Mouse (Mus musculus): ENCODE measurements around the gene Thra.

The Thra gene

DNA sequence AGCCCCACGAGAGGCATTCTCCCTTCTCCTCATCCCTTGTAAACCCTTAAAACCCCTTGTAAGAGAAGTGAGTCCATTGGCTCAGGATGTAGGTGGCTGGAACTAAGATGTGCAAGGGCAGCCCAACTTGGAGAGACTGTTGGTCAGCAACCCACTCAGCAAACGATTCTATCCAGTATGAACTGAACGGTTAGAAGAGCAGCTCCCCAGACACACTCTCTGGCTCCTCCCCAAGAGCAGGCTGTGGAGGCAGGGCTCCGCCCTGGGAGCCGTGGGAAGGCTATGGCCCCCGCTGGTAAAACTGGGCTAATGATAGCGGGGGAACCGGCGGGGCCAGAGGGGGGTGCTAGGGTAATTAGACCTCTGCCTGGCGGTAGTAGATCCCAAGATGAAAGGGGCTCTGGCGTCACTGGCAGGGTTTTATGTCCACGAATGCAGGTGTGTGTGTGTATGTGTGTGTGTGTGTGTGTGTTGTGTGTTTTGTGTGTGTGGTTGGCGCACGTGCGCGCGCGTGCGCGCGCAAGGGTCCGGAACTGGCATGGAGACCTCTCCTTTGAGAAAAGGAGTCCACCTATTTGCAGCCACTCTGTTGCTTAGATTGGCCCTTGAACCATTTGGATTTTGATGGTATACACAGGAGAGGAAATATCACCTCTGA lies at the start of gene Thra:
Gene Thra (plus strand): TSS at position 246 of the 658 bp plus-strand sequence.
- DNase-seq (ENCODE audit: low read depth, low spot score): no peak

DNA sequence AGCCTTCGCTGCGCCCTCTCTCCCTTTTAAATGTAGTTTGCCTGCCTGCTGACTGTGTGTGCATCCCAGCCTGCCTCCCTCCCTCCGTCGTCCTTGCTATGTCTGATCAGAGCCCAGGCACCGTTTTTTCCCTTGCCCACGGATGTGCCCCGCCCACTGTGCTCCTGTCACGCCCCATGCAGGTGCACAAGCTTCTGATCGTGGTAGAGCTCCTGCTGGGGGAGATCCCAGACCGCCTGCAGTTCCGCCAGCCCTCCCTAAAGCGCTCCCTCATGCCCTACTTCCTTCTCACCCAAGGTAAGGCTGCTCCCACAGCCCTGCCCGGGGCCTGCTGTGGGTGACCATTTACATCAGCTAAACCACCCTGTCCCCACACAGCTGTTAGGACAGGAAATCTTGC lies 47.2 kb upstream of the Thra start:
- no peak for DNase-seq (ENCODE audit: low read depth, low spot score)

- no peak for DNase-seq (ENCODE audit: low read depth, low spot score)
Observed at GRCm38 (mm10) chr11:98693746-98694145, 46.7 kb upstream of the Thra start.

GRCm38 (mm10) chr11:98694301-98694700 lies 46.1 kb upstream of the Thra start:
- DNase-seq (ENCODE audit: low read depth, low spot score): no peak

DNA sequence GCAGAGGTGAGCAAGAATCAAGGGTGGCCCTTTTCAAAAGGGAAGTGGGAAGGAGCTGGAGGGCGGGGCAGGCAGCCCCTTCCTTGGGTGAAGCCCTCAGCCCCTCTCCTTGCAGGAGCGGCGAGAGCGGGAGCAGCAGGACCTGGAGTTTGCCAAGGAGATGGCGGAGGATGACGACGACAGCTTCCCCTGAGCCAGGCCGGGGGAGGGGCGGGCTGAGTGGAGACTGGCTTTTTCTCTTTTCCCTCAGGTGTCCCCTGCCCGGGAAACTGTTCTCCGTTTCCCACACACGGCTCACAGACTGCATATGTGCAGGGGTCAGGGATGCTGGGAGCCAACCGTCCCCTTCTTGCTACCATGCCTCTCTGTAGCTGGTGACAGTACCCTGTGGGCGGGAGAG lies 45.0 kb upstream of the Thra start:
- DNase-seq (ENCODE audit: low read depth, low spot score): no peak

DNA sequence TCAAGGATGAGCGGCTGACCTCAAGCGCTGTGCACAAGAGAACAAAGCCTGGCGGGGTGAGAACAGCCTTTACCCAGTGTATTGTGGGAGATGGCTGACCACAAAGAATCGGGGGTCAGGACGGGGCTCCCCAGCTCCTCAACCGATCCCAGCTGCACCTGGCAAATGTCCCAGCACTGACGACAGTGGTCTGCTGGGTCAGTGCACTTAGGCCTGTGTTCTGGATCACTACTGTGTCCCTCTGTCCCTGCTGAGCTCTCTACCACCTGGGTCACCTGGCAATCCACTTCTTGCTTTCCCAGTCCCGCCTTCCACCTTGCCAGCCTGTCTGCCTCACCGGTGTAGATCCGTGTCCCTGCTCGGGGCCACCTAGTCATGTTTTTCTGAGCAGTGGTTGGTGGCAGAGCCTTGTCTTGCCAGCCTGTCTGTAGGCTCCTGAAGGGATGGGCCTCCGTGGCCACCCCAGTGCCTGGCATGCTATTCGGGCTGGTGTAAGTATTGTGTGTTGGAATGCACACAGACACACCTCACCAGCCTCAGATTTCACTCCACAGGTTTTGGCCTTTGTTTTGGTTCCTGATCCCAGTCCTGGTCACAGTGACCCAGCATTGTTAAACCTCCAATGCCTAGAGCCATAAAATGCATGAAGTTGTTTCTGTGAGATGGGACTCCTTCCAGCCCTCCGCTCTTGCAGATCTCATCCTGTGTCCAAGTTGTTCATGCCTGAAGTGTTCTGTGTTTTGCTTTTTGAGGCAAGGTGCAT lies 43.8 kb upstream of the Thra start:
- DNase-seq (ENCODE audit: low read depth, low spot score): no peak

GRCm38 (mm10) chr11:98697225-98697624 lies 43.2 kb upstream of the Thra start:
- DNase-seq (ENCODE audit: low read depth, low spot score): no peak

GRCm38 (mm10) chr11:98698849-98699640 lies 41.4 kb upstream of the Thra start:
- DNase-seq (ENCODE audit: low read depth, low spot score): no peak

- DNase-seq (ENCODE audit: low read depth, low spot score): peak; percentile 66
Observed at GRCm38 (mm10) chr11:98699911-98700310, 40.5 kb upstream of the Thra start.

DNA sequence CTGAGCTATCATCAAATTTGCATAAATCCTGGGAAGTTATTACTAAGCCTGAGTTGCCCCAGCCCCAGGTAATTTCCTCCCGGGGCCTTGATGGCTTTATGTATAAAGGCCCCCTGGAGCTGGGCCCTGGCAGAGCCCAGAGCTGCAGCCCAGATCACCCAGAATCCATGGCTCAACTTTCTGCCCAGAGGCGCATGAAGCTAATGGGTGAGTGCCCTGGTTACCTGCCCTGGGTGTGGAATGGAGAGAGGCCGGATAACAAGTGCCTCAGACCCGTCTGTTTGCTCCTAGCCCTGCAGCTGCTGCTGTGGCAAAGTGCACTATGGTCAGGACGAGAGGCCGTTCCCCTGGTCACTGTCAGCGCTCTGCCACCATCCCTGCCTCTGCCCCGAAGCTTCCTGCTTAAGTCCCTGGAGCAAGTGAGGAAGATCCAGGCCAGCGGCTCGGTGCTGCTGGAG lies 39.2 kb upstream of the Thra start, which contains the start of gene Csf3:
Gene Csf3 (plus strand): TSS at position 51 of the 458 bp plus-strand sequence.
- no peak for DNase-seq (ENCODE audit: low read depth, low spot score)

DNA sequence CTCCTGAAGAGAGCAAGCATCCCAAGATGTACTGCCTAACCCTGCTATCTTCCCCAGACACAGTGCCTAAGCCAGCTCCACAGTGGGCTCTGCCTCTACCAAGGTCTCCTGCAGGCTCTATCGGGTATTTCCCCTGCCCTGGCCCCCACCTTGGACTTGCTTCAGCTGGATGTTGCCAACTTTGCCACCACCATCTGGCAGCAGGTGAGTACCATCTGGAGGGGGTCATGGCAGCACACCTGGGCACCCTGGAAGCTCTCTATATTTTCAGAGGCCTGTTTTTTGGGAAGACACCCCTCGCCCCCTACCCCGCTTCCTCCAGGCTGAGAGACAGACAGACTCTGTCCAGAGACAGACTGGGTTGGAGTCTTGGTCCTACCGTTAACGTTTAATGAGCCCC lies 38.1 kb upstream of the Thra start:
- no peak for DNase-seq (ENCODE audit: low read depth, low spot score)

DNA sequence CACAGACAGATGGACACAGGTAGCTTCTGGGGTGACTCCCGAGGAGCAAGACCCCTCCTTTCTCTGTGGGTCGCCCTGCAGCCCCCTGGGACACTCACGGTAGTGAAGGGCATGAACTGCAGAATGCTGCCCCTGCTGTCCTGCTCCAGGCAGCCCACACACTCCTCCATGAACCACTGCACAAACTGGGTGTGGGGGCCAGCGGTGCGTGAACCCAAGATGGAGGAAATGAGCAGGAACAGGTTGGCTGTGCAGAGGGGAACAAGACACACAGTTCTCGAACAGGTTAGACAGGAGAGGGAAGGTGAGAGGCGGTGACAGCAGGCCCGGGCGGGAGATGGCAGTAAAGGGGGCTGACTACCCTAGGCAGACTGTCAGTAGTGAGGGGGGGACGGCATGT lies 35.4 kb upstream of the Thra start:
- no peak for DNase-seq (ENCODE audit: low read depth, low spot score)

- no peak for DNase-seq (ENCODE audit: low read depth, low spot score)
Observed at GRCm38 (mm10) chr11:98707401-98708281, 32.8 kb upstream of the Thra start.

- no peak for DNase-seq (ENCODE audit: low read depth, low spot score)
Observed at GRCm38 (mm10) chr11:98708282-98708956, 32.0 kb upstream of the Thra start.

GRCm38 (mm10) chr11:98709001-98709741 lies 31.3 kb upstream of the Thra start:
- no peak for DNase-seq (ENCODE audit: low read depth, low spot score)

DNA sequence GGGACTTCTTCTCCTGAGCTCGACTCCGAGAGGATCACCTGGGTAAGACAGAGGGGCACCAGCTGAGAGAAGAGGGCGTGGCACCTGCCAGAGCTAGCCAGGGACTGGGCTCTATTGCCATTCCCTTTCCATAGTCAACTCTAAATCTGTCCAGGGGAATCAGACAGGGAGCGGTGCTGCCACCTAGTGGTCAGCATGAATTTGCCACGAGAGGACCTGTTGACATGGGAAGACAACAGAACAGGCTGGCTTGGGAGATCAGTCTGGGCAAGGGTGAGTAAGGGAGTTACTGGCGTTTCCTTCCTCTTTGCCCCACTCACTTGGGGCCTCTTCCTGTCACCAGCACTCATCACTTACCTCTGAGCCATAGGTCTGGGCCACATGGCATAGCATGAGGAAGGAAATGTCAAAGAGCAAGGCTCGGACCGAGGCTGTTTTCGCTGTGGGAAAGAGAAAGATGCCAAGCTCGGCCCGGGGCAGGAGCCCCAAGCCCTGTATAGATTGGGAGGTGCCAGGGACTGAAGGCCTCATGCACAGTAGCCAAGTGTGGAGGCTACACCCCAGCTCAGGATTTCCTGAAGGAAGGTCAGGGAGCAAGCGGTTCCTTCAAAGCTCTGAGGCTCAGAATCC lies 29.9 kb upstream of the Thra start:
- DNase-seq (ENCODE audit: low read depth, low spot score): peak; percentile 65

DNA sequence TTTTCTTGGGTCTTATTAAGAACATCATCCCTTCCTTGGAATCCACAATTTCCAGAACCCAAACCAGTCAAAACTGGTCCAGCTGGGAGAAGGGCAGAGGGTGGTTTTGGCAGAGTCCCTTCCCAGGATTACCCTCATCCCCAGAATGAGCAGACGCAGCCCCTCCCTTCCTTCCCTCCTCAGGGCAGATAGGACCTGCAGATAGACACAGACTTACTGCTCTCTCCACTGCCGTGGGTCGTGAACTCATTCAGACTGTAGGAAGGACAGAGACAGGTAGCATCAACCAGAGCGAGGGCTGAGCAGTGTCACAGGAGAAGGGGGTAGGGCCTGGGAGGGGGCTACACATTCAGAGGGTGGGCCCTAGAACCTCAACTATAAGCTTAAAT lies 29.4 kb upstream of the Thra start:
- DNase-seq (ENCODE audit: low read depth, low spot score): no peak

- peak; percentile 14 for DNase-seq (ENCODE audit: low read depth, low spot score)
Observed at GRCm38 (mm10) chr11:98712009-98712408, 28.4 kb upstream of the Thra start.

- no peak for DNase-seq (ENCODE audit: low read depth, low spot score)
Observed at GRCm38 (mm10) chr11:98713703-98714102, 26.7 kb upstream of the Thra start.

GRCm38 (mm10) chr11:98715946-98716345 lies 24.5 kb upstream of the Thra start:
- DNase-seq (ENCODE audit: low read depth, low spot score): no peak

Measured in A20 (cell line).